Mouse (Mus musculus) liver, embryonic 14.5 days (tissue): ENCODE measurements at regions not wholly inside any gene's neighbourhood (a gene's known extent, or its start where the extent isn't known, plus 50 kb on each side); places are given as distances from the start of the nearest gene placed in this dataset.

ENCODE experiments used
- CTCF ChIP-seq: IDR thresholded peaks from 2 replicates; pipeline ENCODE4 v1.5.1; 2016; ENCODE audit warnings: antibody characterized with exemption, low read depth, control low read depth
- EP300 ChIP-seq: IDR thresholded peaks from 2 replicates; pipeline ENCODE4 v1.6.1; 2016; ENCODE audit warnings: antibody characterized with exemption, low read depth

- TF ChIP-seq CTCF (no peak), EP300 (no peak)
Measured at GRCm38 (mm10) chr17:9223097-9223496, 198.8 kb upstream of the Gm17728 start.
